Mouse (Mus musculus): ENCODE measurements around the gene Inha.

DNA sequence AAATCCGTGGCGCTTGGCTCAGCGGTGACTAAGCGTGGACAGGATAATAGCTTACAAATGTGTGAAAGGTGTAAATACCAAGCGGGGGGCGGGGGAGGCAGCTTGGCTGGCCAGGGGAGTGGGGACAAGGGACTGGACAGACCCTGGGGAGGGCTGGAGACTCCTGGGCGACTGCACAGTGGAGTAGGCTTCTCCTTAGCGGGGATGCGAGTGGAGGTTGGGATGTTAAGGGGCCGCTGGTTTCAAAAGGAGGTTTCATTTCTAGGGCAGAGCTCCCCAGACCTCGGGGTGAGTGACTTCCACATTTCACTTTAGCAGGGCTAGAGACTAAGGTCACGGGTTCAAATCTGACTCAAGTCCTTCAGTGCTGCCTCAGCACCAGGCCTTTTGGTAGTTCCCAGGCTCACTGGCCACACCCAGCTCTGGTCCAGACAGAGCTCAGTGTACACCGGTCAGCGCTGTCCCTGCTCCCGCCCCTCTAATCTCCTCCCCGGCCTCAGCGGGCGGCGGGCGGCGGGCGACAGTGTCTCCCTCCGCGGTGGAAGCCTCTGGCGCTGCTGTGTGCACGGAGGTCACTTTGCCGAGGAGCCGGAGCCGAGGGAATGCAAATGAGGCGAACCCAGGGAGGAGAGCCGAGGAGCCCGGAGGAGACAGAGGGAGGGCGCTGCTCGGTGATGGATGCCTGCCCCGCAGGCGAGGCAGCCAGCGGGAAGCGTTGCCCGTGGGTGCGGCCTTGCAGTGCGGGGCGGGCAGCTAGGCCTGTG is 48.7 kb upstream of the Inha start:
- TF ChIP-seq CTCF (IDR thresholded peaks at IDR 0.05; ENCODE audit: control insufficient read depth, insufficient read depth, insufficient read length) (no peak), USF1 (IDR thresholded peaks at IDR 0.05; ENCODE audit: low read depth) (peak; percentile 20)

Measured in C2C12 (cell line).